Mouse (Mus musculus) CH12.LX (cell line): ENCODE measurements around the gene Fcmr. TPM values are rescaled to one million over a fixed set of nuclear protein-coding genes. Genes with fewer than 3 reads are reported as not detected.

Experiments
- DNase-seq: peaks from one replicate; pipeline ENCODE4 v3.0.0-alpha.2; 2013; ENCODE audit errors: extremely low read depth
- H3K27ac ChIP-seq: 2 replicates; pipeline ENCODE4 v1.5.1; 2012; ENCODE audit warnings: low read depth, mild to moderate bottlenecking, control low read depth, moderate library complexity; ENCODE audit not compliant: insufficient read depth
- H3K27me3 ChIP-seq: replicated peaks from 2 replicates; pipeline ENCODE3; 2012; ENCODE audit warnings: inconsistent platforms
- H3K36me3 ChIP-seq, 2 experiments: replicated peaks in 1 of 2; 2 replicates each; pipeline versions ENCODE3 to v1.6.1; 2012; ENCODE audit warnings: inconsistent platforms in 1 of 2, low read length in 1 of 2, mild to moderate bottlenecking in 1 of 2, mixed read lengths in 1 of 2, moderate library complexity in 1 of 2; ENCODE audit not compliant: control insufficient read depth in 1 of 2, insufficient read depth in 1 of 2
- H3K4me1 ChIP-seq, 2 experiments: 2 replicates each; pipeline ENCODE4 v1.6.1; 2012; ENCODE audit warnings: inconsistent platforms in 1 of 2, moderate library complexity in 1 of 2; ENCODE audit not compliant: insufficient read depth in 2 of 2, control insufficient read depth in 1 of 2
- H3K4me2 ChIP-seq: 2 replicates; pipeline ENCODE4 v1.6.1; 2012; ENCODE audit warnings: low read depth, mild to moderate bottlenecking, control low read depth; ENCODE audit not compliant: poor library complexity, insufficient read depth, severe bottlenecking
- H3K4me3 ChIP-seq, 3 experiments: fragments of 150-350 bp in 1 of 3; sonication (generic) in 1 of 3; replicated peaks in 1 of 3; 2 replicates each; pipeline versions ENCODE3 to v1.5.1; 2011 to 2012; ENCODE audit warnings: low read depth in 2 of 3, low read length in 2 of 3, mild to moderate bottlenecking in 2 of 3, moderate library complexity in 2 of 3, control low read depth in 1 of 3, improper control_type of control experiment in 1 of 3, inconsistent platforms in 1 of 3, mixed read lengths in 1 of 3; ENCODE audit not compliant: poor library complexity in 1 of 3
- H3K79me2 ChIP-seq: replicated peaks from 2 replicates; pipeline ENCODE4 v1.6.1; 2012; ENCODE audit warnings: mild to moderate bottlenecking, moderate library complexity; ENCODE audit not compliant: control insufficient read depth, poor library complexity, insufficient read depth, severe bottlenecking; ENCODE audit errors: extremely low read depth
- H3K9ac ChIP-seq: 2 replicates; pipeline ENCODE4 v1.6.1; 2012; ENCODE audit warnings: low read depth, mild to moderate bottlenecking, control low read depth, moderate library complexity; ENCODE audit not compliant: insufficient read depth
- H3K9me3 ChIP-seq: replicated peaks from 2 replicates; pipeline ENCODE3; 2012; ENCODE audit warnings: low read length, inconsistent platforms, mixed read lengths
- BHLHE40 ChIP-seq: IDR thresholded peaks from 2 replicates; pipeline ENCODE4 v1.6.1; 2011; ENCODE audit warnings: mild to moderate bottlenecking, low read depth, low read length, improper control_type of control experiment
- CHD1 ChIP-seq: IDR thresholded peaks from 2 replicates; pipeline ENCODE4 v1.6.1; 2012; ENCODE audit warnings: low read depth, low read length, improper control_type of control experiment, inconsistent platforms
- E2F4 ChIP-seq: IDR thresholded peaks from 2 replicates; pipeline ENCODE4 v1.6.1; 2011; ENCODE audit warnings: low read depth, low read length, improper control_type of control experiment; ENCODE audit not compliant: insufficient replicate concordance
- ELF1 ChIP-seq: IDR thresholded peaks from 2 replicates; pipeline ENCODE4 v1.6.1; 2014; ENCODE audit warnings: low read depth, mild to moderate bottlenecking, inconsistent platforms, low read length, improper control_type of control experiment
- ETS1 ChIP-seq: conservative IDR thresholded peaks from 2 replicates; pipeline ENCODE4 v1.6.1; 2012; ENCODE audit warnings: low read depth, mild to moderate bottlenecking, inconsistent platforms, low read length, improper control_type of control experiment, moderate library complexity
- HCFC1 ChIP-seq: IDR thresholded peaks from 2 replicates; pipeline ENCODE4 v1.6.1; 2012; ENCODE audit warnings: low read depth, mild to moderate bottlenecking, inconsistent platforms, low read length, improper control_type of control experiment
- IRF4 ChIP-seq: IDR thresholded peaks from 2 replicates; pipeline ENCODE4 v1.6.1; 2014; ENCODE audit warnings: low read depth, mild to moderate bottlenecking, inconsistent platforms, low read length, improper control_type of control experiment
- JUN ChIP-seq: IDR thresholded peaks from 2 replicates; pipeline ENCODE4 v1.6.1; 2011; ENCODE audit warnings: low read depth, mild to moderate bottlenecking, low read length, improper control_type of control experiment, moderate library complexity; ENCODE audit not compliant: insufficient read depth
- MAFK ChIP-seq: IDR thresholded peaks from 2 replicates; pipeline ENCODE4 v1.6.1; 2011; ENCODE audit warnings: low read length, improper control_type of control experiment; ENCODE audit not compliant: insufficient replicate concordance
- MAZ ChIP-seq: IDR thresholded peaks from 2 replicates; pipeline ENCODE4 v1.6.1; 2012; ENCODE audit warnings: low read depth, mild to moderate bottlenecking, inconsistent platforms, low read length, improper control_type of control experiment, moderate library complexity
- MEF2A ChIP-seq: IDR thresholded peaks from 2 replicates; pipeline ENCODE4 v1.6.1; 2014; ENCODE audit warnings: low read depth, mild to moderate bottlenecking, inconsistent platforms, low read length, improper control_type of control experiment, borderline replicate concordance
- POLR2A ChIP-seq: IDR thresholded peaks from 2 replicates; pipeline ENCODE4 v1.6.1; 2011; ENCODE audit warnings: low read depth, mild to moderate bottlenecking, improper control_type of control experiment, low read length
- SIN3A ChIP-seq: IDR thresholded peaks from 2 replicates; pipeline ENCODE4 v1.6.1; 2012; ENCODE audit warnings: low read length, improper control_type of control experiment, inconsistent platforms
- TCF12 ChIP-seq: IDR thresholded peaks from 2 replicates; pipeline ENCODE4 v1.6.1; 2014; ENCODE audit warnings: low read depth, mild to moderate bottlenecking, inconsistent platforms, low read length, improper control_type of control experiment
- USF1 ChIP-seq: IDR thresholded peaks from 2 replicates; pipeline ENCODE4 v1.6.1; 2014; ENCODE audit warnings: low read depth, mild to moderate bottlenecking, inconsistent platforms, low read length, improper control_type of control experiment
- ZC3H11A ChIP-seq: IDR thresholded peaks from 2 replicates; pipeline ENCODE4 v1.6.1; 2012; ENCODE audit warnings: low read depth, mild to moderate bottlenecking, inconsistent platforms, low read length, improper control_type of control experiment
- ZMIZ1 ChIP-seq: IDR thresholded peaks from 2 replicates; pipeline ENCODE4 v1.6.1; 2012; ENCODE audit warnings: low read depth, mild to moderate bottlenecking, inconsistent platforms, low read length, improper control_type of control experiment
- ZNF384 ChIP-seq: IDR thresholded peaks from 2 replicates; pipeline ENCODE4 v1.6.1; 2012; ENCODE audit warnings: low read depth, low read length, improper control_type of control experiment, inconsistent platforms
- dilution Hi-C: fragments of 300-500 bp; cut with MboI; formaldehyde crosslinking; loops from 2 replicates; pipeline ENCODE4 v1.14.3; 2020; ENCODE audit warnings: low sequenced_read_pairs; ENCODE audit not compliant: extremely low pct_unique_long_range_greater_than_20kb, extremely low pct_ligation_motif_present
- in situ Hi-C: fragments of 300-500 bp; cut with MboI; formaldehyde crosslinking; loops from 3 replicates; pipeline ENCODE4 v1.14.3; 2019; ENCODE audit warnings: low sequenced_read_pairs, low pct_ligation_motif_present, low pct_unique_long_range_greater_than_20kb, mixed read lengths
- polyA plus RNA-seq: library from polyadenylated mRNA; unstranded; fragments of >175 nt; gene quantifications from 2 replicates; pipeline ENCODE4 v1.2.1, GENCODE M21; 2012; ENCODE audit warnings: low read depth; ENCODE audit not compliant: insufficient read length
- total RNA-seq, 2 experiments: library from RNA; depleted of rRNA; stranded (reverse); fragments of 300-350 nt in 1 of 2; fragments of >200 nt in 1 of 2; gene quantifications; 2 replicates each; pipeline ENCODE4 v1.2.3; 2012 to 2014

Gene Fcmr
- total and polyA plus RNA-seq, 3 experiments, result 0.21 to 0.96 (median 0.56) TPM

- DNase-seq, result no peak
- Histone ChIP-seq H3K4me2 (no peak within 1 kb of the TSS), H3K4me3 (no peak within 1 kb of the TSS), H3K9ac (no peak within 1 kb of the TSS), H3K4me1 (no peaks in the 10 kb centered on the region), H3K27ac (no peak within 1 kb of the TSS)
- in situ Hi-C loops, result no loop called here
- dilution Hi-C loops, result no loop called here
- TF ChIP-seq JUN (no peak), ZNF384 (no peak), ZMIZ1 (no peak), ELF1 (no peak), MEF2A (no peak), BHLHE40 (no peak), IRF4 (no peak), POLR2A (no peak), USF1 (no peak), TCF12 (no peak), ZC3H11A (no peak), E2F4 (no peak), MAZ (no peak)
- TF ChIP-seq, all 38 proteins: peak for 0
- Histone ChIP-seq H3K36me3 (no peaks in the 10 kb centered on the region), H3K27me3 (no peaks in the 10 kb centered on the region), H3K79me2 (no peaks in the 10 kb centered on the region), H3K9me3 (peaks cover 2% of the 10 kb centered on the region)
Measured at GRCm38 (mm10) chr1:130911401-130912010, 46.0 kb downstream of the Fcmr start, which contains the start of gene Il20. Gene Il20, minus strand, starts transcription at chr1:130911451.

GRCm38 (mm10) chr1:130918323-130918980, 53.0 kb downstream of the Fcmr start:
- H3K79me2 ChIP-seq, result no peaks in the 10 kb centered on the region
- dilution Hi-C loops (no loop called here), in situ Hi-C loops (no loop called here)
- H3K36me3 ChIP-seq, result no peaks in the 10 kb centered on the region
- peak; percentile 45 for DNase-seq
- no peak overlapping the region for H3K27ac ChIP-seq
- no peak overlapping the region for H3K4me2 ChIP-seq
- H3K4me3 ChIP-seq, result no peak overlapping the region
- no peak overlapping the region for H3K9ac ChIP-seq
- no peaks in the 10 kb centered on the region for H3K27me3 ChIP-seq
- peaks cover 0 to 7% of the 10 kb centered on the region in 2 experiments; a peak in 2 of 4 replicates for H3K4me1 ChIP-seq
- H3K9me3 ChIP-seq, result no peaks in the 10 kb centered on the region
- no peak for TF ChIP-seq SIN3A
- TF ChIP-seq HCFC1, result no peak
- no peak for TF ChIP-seq CHD1
- peak; percentile 99 for TF ChIP-seq MAFK
- TF ChIP-seq ETS1, result 0 out of 2 replicates have a peak, but pooled peaks have one; percentile 22
- 0 out of 2 replicates have a peak, but pooled peaks have one; percentile 30 for TF ChIP-seq JUN
